Mouse (Mus musculus): ENCODE measurements around the gene Cdca7. TPM values are rescaled to one million over a fixed set of nuclear protein-coding genes. Genes with fewer than 3 reads are reported as not detected.
A peak's percentile ranks its signal among the peaks of the same experiment; 100 is the strongest.

Gene Cdca7
- polyA plus RNA-seq, 1 experiment from 2014 or later = 26.7 TPM

- Histone ChIP-seq H3K27me3 (ENCODE audit: control insufficient read depth, insufficient read depth, low read length) (peaks cover 9% of the 10 kb centered on the region), H3K4me3 (replicated peaks; ENCODE audit: low read depth, low read length) (no peak overlapping the region), H3K27ac (replicated peaks; ENCODE audit: low read depth, low read length) (no peak overlapping the region), H3K9me3 (ENCODE audit: control insufficient read depth, low read length) (no peaks in the 10 kb centered on the region), H3K9ac (replicated peaks; ENCODE audit: low read length) (no peak overlapping the region), H3K4me1 (ENCODE audit: control insufficient read depth, insufficient read depth, low read length) (peaks cover 6% of the 10 kb centered on the region; the same call in 1 of the 2 replicates), H3K36me3 (ENCODE audit: control insufficient read depth, insufficient read depth, low read length) (no peaks in the 10 kb centered on the region), H3K4me2 (ENCODE audit: low read length) (no peak overlapping the region)
- DNase-seq (no peak), ATAC-seq (ENCODE audit: low FRiP score, low TSS enrichment) (no peak)
- 93% methylated on average over 16 of the region's 16 CpGs for WGBS
These were observed 26.3 kb downstream of the Cdca7 start for GRCm38 (mm10) chr2:72502041-72502813.

DNA sequence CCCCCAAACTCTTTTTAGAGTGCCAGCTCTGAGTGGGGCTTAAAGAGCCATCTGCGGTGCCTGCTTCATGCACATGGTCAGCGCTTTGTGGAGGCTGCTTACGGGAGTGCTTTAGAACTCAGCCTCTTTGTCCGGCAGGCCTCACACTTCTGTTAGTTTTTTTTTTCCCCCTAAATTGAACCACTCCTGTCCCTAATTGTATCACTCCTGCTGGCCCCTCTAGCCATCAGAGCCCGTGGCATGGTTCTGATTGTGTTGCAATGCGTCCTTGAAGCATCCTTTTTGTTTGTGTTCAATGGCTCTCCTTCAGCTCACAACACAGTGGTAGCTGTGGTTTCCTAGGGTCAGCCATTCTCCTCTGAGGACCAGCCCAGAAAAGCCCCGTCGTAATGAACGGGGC lies 27.7 kb downstream of the Cdca7 start:
- no peak for DNase-seq
- Histone ChIP-seq H3K4me3 (replicated peaks; ENCODE audit: low read depth, low read length) (no peak overlapping the region), H3K4me1 (ENCODE audit: control insufficient read depth, insufficient read depth, low read length) (peaks cover 11% of the 10 kb centered on the region; the same call in 1 of the 2 replicates), H3K4me2 (ENCODE audit: low read length) (no peak overlapping the region), H3K36me3 (ENCODE audit: control insufficient read depth, insufficient read depth, low read length) (no peaks in the 10 kb centered on the region), H3K27me3 (ENCODE audit: control insufficient read depth, insufficient read depth, low read length) (peaks cover 3% of the 10 kb centered on the region), H3K9me3 (ENCODE audit: control insufficient read depth, low read length) (no peaks in the 10 kb centered on the region), H3K27ac (replicated peaks; ENCODE audit: low read depth, low read length) (no peak overlapping the region), H3K9ac (replicated peaks; ENCODE audit: low read length) (no peak overlapping the region)
- 25% methylated on average over 9 of the region's 9 CpGs for WGBS
- no peak for ATAC-seq (ENCODE audit: low FRiP score, low TSS enrichment)

DNA sequence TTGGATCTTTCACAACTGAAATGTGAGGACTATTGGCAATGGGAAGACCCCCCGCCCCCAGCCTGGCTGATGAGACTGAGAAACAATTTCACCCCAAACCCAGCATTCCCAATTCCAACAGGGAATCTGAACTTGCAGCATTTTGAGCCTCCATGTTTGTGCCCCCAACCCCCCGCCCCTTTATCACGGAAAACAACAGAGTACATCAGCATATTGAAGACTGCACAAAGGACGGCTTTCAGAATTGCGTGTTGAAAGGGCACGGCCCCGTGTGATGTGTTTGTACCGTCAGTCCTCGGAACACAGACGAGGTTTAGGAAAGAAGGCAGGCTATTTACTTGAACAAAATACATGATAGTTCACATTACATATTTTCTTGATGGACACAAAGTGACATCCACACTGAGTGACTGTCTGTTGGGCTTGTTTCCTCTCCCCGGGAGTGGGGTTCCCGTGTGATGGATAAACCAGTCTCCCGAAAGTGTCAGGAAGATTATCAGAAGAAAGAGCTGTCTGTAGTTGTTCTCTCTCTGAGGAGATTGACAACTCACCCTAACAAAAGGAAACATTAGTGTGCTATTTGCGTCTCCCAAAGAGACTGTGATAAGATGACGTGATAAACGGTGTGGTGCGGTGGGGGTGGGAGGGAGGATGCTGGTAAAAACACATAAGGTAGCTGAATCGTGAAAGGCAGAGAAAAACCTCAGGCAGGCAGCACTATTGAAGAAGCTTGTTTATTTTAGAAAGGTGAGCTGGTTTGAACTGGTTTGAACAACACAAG lies 32.1 kb downstream of the Cdca7 start:
- ATAC-seq (ENCODE audit: low FRiP score, low TSS enrichment) (no peak), DNase-seq (no peak)
- no peak overlapping the region for H3K27ac ChIP-seq (replicated peaks; ENCODE audit: low read depth, low read length)
- H3K9ac ChIP-seq (replicated peaks; ENCODE audit: low read length) = no peak overlapping the region
- H3K36me3 ChIP-seq (ENCODE audit: control insufficient read depth, insufficient read depth, low read length) = no peaks in the 10 kb centered on the region
- 0 out of 2 replicates have a peak, but pooled peaks cover 6% of the 10 kb centered on the region for H3K4me1 ChIP-seq (ENCODE audit: control insufficient read depth, insufficient read depth, low read length)
- 0 out of 2 replicates have a peak overlapping the region, but pooled peaks have one; percentile 13 for H3K4me2 ChIP-seq (ENCODE audit: low read length)
- H3K9me3 ChIP-seq (ENCODE audit: control insufficient read depth, low read length) = no peaks in the 10 kb centered on the region
- 38% methylated on average over 18 of the region's 18 CpGs for WGBS
- no peak overlapping the region for H3K4me3 ChIP-seq (replicated peaks; ENCODE audit: low read depth, low read length)
- no peaks in the 10 kb centered on the region for H3K27me3 ChIP-seq (ENCODE audit: control insufficient read depth, insufficient read depth, low read length)

DNA sequence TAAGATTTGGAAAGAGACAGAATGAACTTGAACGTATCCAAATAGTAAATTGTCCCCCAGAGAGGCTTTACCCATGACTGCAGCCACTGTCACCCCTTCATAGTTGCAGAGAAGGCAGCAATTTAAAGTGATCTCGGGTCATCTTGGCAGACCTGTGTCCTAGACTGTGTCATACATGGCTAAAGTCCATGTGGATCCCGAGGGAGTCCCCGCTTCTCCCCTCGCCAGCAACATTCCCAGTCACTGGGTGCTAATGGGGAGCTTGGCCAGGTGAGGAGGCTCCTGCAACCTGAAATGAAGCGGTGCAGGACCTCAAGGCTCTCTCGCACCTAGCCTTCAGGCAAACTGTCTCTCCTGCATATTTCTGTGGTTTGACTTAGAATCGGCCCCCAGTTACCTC lies 32.9 kb downstream of the Cdca7 start:
- Histone ChIP-seq H3K4me2 (ENCODE audit: low read length) (no peak overlapping the region), H3K27ac (replicated peaks; ENCODE audit: low read depth, low read length) (no peak overlapping the region), H3K4me1 (ENCODE audit: control insufficient read depth, insufficient read depth, low read length) (0 out of 2 replicates have a peak, but pooled peaks cover 6% of the 10 kb centered on the region), H3K9ac (replicated peaks; ENCODE audit: low read length) (no peak overlapping the region), H3K27me3 (ENCODE audit: control insufficient read depth, insufficient read depth, low read length) (no peaks in the 10 kb centered on the region), H3K4me3 (replicated peaks; ENCODE audit: low read depth, low read length) (no peak overlapping the region), H3K9me3 (ENCODE audit: control insufficient read depth, low read length) (no peaks in the 10 kb centered on the region), H3K36me3 (ENCODE audit: control insufficient read depth, insufficient read depth, low read length) (no peaks in the 10 kb centered on the region)
- 91% methylated on average over 8 of the region's 8 CpGs for WGBS
- no peak for DNase-seq
- no peak for ATAC-seq (ENCODE audit: low FRiP score, low TSS enrichment)

DNA sequence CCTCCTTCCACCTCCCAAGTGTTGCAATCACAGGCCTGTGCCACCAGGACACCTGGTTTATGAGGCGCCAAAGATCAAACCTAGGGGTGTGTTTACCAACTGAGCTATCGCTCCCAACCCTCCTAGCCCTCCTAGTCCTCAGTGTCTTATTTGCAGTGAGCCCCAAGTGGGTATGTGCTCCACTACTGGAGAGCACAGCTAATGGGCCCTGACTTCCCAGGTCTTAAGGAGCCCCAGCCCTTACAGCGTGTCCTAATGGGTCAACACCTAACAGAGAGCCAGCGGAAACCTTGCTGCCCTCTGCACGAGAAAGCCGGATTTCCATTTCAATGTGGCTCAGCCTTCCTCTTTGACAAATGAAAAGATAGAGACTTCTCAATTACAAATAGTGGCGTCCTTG lies 39.6 kb downstream of the Cdca7 start:
- H3K9ac ChIP-seq (replicated peaks; ENCODE audit: low read length) = no peak overlapping the region
- H3K4me2 ChIP-seq (ENCODE audit: low read length) = no peak overlapping the region
- H3K27ac ChIP-seq (replicated peaks; ENCODE audit: low read depth, low read length) = no peak overlapping the region
- ATAC-seq (ENCODE audit: low FRiP score, low TSS enrichment) (no peak), DNase-seq (no peak)
- WGBS = 16% methylated on average over 7 of the region's 7 CpGs
- 0 out of 2 replicates have a peak, but pooled peaks cover 4% of the 10 kb centered on the region for H3K4me1 ChIP-seq (ENCODE audit: control insufficient read depth, insufficient read depth, low read length)
- H3K27me3 ChIP-seq (ENCODE audit: control insufficient read depth, insufficient read depth, low read length) = peaks cover 42% of the 10 kb centered on the region
- H3K4me3 ChIP-seq (replicated peaks; ENCODE audit: low read depth, low read length) = no peak overlapping the region
- H3K9me3 ChIP-seq (ENCODE audit: control insufficient read depth, low read length) = no peaks in the 10 kb centered on the region
- no peaks in the 10 kb centered on the region for H3K36me3 ChIP-seq (ENCODE audit: control insufficient read depth, insufficient read depth, low read length)

- peaks cover 48% of the 10 kb centered on the region for H3K27me3 ChIP-seq (ENCODE audit: control insufficient read depth, insufficient read depth, low read length)
- DNase-seq (peak; percentile 94), ATAC-seq (ENCODE audit: low FRiP score, low TSS enrichment) (peak; percentile 67; the same call in 1 of the 2 replicates)
- no peak overlapping the region for H3K9ac ChIP-seq (replicated peaks; ENCODE audit: low read length)
- no peak overlapping the region for H3K4me3 ChIP-seq (replicated peaks; ENCODE audit: low read depth, low read length)
- H3K36me3 ChIP-seq (ENCODE audit: control insufficient read depth, insufficient read depth, low read length) = no peaks in the 10 kb centered on the region
- peak overlapping the region; percentile 34 for H3K4me2 ChIP-seq (ENCODE audit: low read length)
- H3K9me3 ChIP-seq (ENCODE audit: control insufficient read depth, low read length) = no peaks in the 10 kb centered on the region
- 11% methylated on average over 17 of the region's 17 CpGs for WGBS
- H3K27ac ChIP-seq (replicated peaks; ENCODE audit: low read depth, low read length) = no peak overlapping the region
- H3K4me1 ChIP-seq (ENCODE audit: control insufficient read depth, insufficient read depth, low read length) = 0 out of 2 replicates have a peak, but pooled peaks cover 4% of the 10 kb centered on the region
These were observed 40.2 kb downstream of the Cdca7 start for GRCm38 (mm10) chr2:72515971-72516719.

GRCm38 (mm10) chr2:72516720-72517089 lies 40.7 kb downstream of the Cdca7 start:
- no peak overlapping the region for H3K27ac ChIP-seq (replicated peaks; ENCODE audit: low read depth, low read length)
- peaks cover 50% of the 10 kb centered on the region for H3K27me3 ChIP-seq (ENCODE audit: control insufficient read depth, insufficient read depth, low read length)
- H3K9me3 ChIP-seq (ENCODE audit: control insufficient read depth, low read length) = no peaks in the 10 kb centered on the region
- WGBS = 31% methylated on average over 8 of the region's 8 CpGs
- no peak overlapping the region for H3K9ac ChIP-seq (replicated peaks; ENCODE audit: low read length)
- no peak for DNase-seq
- no peak overlapping the region for H3K4me3 ChIP-seq (replicated peaks; ENCODE audit: low read depth, low read length)
- peak overlapping the region; percentile 34 for H3K4me2 ChIP-seq (ENCODE audit: low read length)
- ATAC-seq (ENCODE audit: low FRiP score, low TSS enrichment) = no peak
- H3K4me1 ChIP-seq (ENCODE audit: control insufficient read depth, insufficient read depth, low read length) = 0 out of 2 replicates have a peak, but pooled peaks cover 4% of the 10 kb centered on the region
- H3K36me3 ChIP-seq (ENCODE audit: control insufficient read depth, insufficient read depth, low read length) = no peaks in the 10 kb centered on the region

DNA sequence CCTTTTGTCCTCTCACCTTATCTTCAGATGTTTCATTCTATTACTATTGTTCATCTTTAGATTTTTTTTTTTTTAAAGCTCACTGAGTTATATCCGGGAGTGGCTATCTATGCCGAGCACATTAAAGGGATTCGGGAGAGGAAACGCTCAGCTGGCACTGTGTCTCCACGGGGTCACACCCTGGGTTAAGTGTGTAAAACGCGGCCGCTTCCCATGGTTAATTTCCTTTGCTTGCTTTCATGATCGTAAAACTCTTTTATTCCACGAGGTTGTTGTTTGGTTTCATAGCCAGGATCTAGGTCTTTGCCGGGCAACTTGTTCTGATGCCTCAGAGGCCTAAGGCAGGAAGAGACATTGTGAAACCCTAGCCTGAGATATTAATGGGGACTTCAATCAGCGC lies 48.1 kb downstream of the Cdca7 start:
- WGBS = 73% methylated on average over 12 of the region's 12 CpGs
- Histone ChIP-seq H3K4me1 (ENCODE audit: control insufficient read depth, insufficient read depth, low read length) (no peaks in the 10 kb centered on the region), H3K4me2 (ENCODE audit: low read length) (no peak overlapping the region), H3K9me3 (ENCODE audit: control insufficient read depth, low read length) (no peaks in the 10 kb centered on the region), H3K27me3 (ENCODE audit: control insufficient read depth, insufficient read depth, low read length) (peaks cover 60% of the 10 kb centered on the region), H3K27ac (replicated peaks; ENCODE audit: low read depth, low read length) (no peak overlapping the region), H3K4me3 (replicated peaks; ENCODE audit: low read depth, low read length) (no peak overlapping the region), H3K36me3 (ENCODE audit: control insufficient read depth, insufficient read depth, low read length) (no peaks in the 10 kb centered on the region), H3K9ac (replicated peaks; ENCODE audit: low read length) (no peak overlapping the region)
- ATAC-seq (ENCODE audit: low FRiP score, low TSS enrichment) = no peak
- no peak for DNase-seq
